Mouse (Mus musculus): ENCODE data around the gene Mon1b.

DNA sequence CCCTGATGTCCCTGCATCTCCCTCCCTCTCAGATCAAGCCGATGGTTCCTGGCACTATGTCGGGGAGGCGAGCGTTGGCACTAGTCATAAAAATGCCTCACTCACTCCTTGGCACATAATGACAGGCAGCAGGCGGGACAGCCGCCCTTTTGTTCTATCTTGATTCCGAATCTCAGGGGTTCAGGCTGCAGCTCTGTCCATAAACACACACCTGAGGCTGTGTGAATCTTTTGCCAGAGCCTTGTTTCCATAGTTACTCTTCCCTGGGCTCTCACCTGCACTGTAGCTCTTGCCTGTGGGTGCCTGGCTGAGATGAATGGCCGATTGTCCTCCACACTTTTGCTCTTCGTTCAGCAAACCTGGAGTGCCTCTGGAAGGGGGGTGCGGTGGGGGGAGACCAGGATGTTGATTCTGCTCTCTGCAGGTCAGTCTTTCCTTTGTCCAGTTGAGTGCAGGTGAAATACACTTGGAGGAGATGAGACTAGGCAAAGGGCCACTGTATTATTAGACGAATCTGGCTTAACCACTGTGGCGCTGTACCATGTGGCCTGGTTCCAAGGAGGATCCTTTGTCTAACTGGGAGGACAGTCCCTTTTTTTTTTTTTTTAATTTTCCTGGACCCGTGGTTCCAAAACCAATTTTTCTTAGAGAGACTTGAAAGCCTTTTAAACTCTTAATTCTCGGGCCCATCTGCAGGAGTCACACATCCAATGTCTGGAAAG lies 56.4 kb downstream of the Mon1b start:
- TF ChIP-seq CTCF (IDR thresholded peaks at IDR 0.05; ENCODE audit: extremely low read depth, insufficient read depth, low read length) (no peak), POLR2A (IDR thresholded peaks at IDR 0.05; ENCODE audit: extremely low read depth, insufficient read depth, low read length) (no peak)

Data from cortical plate, adult 2 months (tissue).